Mouse (Mus musculus) E14TG2a.4 (cell line): Measurements from ENCODE around the gene Pramef12.
"Not testable (repeated sequence)": the region's sequence is repeated elsewhere in the genome, so short reads cannot be mapped to it uniquely, and the experiment has no call there.

Experiments
- H3K27me3 ChIP-seq: 2 replicates; pipeline ENCODE4 v1.6.1; 2014; ENCODE audit warnings: low read length, control low read depth; ENCODE audit not compliant: insufficient read depth
- H3K36me3 ChIP-seq: 2 replicates; pipeline ENCODE4 v1.6.1; 2014; ENCODE audit warnings: low read length, control low read depth; ENCODE audit not compliant: insufficient read depth
- H3K4me1 ChIP-seq: replicated peaks from 2 replicates; pipeline ENCODE4 v1.6.1; 2014; ENCODE audit warnings: low read depth, low read length, control low read depth
- H3K4me3 ChIP-seq: replicated peaks from 2 replicates; pipeline ENCODE4 v1.5.1; 2014; ENCODE audit warnings: mild to moderate bottlenecking, low read length
- H3K9me3 ChIP-seq: 2 replicates; pipeline ENCODE4 v1.6.1; 2014; ENCODE audit warnings: low read length, control low read depth
- CTCF ChIP-seq: conservative IDR thresholded peaks from 2 replicates; pipeline ENCODE4 v1.5.1; 2014; ENCODE audit warnings: low read length
- NANOG ChIP-seq: IDR thresholded peaks from 2 replicates; pipeline ENCODE4 v1.6.1; 2014; ENCODE audit warnings: borderline replicate concordance, low read length, mixed read lengths
- POU5F1 ChIP-seq: IDR thresholded peaks from 2 replicates; pipeline ENCODE4 v1.6.1; 2014; ENCODE audit warnings: low read length, borderline replicate concordance

The Pramef12 gene

DNA sequence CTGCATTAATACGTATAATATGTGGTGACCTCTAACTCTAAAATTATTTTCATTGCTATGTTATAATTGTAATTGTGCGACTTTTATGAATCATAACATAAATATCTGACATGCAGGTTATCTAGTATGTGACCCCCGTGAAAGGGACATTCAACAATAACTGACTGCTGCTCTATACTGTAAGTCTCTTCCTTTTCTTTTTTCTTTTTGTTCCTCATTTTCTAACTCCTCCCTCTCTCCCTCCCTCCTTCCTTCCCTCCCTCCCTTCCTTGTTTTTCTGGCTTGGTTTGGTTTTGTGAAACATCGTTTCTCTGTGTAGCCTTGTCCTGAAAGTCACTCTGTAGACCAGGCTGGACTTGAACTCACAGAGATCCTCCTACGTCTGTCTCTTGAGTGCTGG lies 16.3 kb upstream of the Pramef12 start:
- Histone ChIP-seq H3K27me3 (no peaks in the 10 kb centered on the region), H3K36me3 (no peaks in the 10 kb centered on the region), H3K9me3 (no peaks in the 10 kb centered on the region), H3K4me3 (no peak overlapping the region), H3K4me1 (no peaks in the 10 kb centered on the region)
- TF ChIP-seq NANOG: no peak
- no peak for TF ChIP-seq CTCF
- TF ChIP-seq POU5F1: no peak

DNA sequence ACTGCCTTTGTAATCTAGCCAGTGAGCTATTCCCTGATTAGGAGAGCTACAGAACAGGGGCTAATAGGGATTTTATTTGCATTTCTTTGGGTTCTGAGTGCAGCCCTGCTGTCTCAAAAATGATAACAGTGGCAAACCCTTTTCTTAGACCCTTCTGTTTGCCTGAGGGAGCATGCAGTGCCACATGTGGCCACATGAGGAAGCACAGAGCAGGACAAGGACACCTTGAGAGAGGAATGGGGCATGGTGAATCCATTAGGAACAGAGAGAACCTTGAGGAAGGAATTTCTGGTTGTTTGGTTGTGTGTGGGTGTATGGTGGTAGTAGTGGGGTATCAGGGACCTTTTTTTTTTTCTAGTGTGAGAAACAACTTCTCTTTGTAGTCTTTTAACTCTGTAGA lies 12.4 kb upstream of the Pramef12 start:
- no peaks in the 10 kb centered on the region for H3K9me3 ChIP-seq
- no peaks in the 10 kb centered on the region for H3K27me3 ChIP-seq
- no peaks in the 10 kb centered on the region for H3K36me3 ChIP-seq
- no peaks in the 10 kb centered on the region for H3K4me1 ChIP-seq
- TF ChIP-seq POU5F1 (no peak), NANOG (no peak), CTCF (peak; percentile 96)
- no peak overlapping the region for H3K4me3 ChIP-seq

DNA sequence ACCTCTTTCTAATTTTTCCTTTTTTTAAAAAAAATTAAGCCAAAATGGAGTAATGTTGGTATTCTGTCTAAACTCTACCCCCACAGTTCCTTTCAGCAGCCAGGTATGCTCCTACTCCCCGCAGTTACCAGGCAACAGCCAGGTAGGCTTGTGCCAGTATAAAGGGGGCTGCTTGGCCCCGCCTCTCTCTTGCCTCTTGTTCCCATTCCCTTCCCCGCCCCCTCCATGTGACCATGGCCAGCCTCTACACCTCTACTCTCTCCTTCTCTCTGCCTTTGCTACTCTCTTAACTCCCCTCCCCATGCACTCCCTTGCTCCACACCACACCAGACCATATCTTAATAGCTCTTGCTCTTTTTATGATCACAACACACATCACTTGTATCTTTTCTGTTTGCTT lies 2.0 kb downstream of the Pramef12 start:
- H3K4me1 ChIP-seq: peaks cover 72% of the 10 kb centered on the region
- H3K36me3 ChIP-seq: no peaks in the 10 kb centered on the region
- H3K27me3 ChIP-seq: no peaks in the 10 kb centered on the region
- TF ChIP-seq CTCF (no peak), POU5F1 (no peak), NANOG (no peak)
- peak overlapping the region; percentile 10; the same call in 1 of the 2 replicates for H3K4me3 ChIP-seq
- no peaks in the 10 kb centered on the region for H3K9me3 ChIP-seq

DNA sequence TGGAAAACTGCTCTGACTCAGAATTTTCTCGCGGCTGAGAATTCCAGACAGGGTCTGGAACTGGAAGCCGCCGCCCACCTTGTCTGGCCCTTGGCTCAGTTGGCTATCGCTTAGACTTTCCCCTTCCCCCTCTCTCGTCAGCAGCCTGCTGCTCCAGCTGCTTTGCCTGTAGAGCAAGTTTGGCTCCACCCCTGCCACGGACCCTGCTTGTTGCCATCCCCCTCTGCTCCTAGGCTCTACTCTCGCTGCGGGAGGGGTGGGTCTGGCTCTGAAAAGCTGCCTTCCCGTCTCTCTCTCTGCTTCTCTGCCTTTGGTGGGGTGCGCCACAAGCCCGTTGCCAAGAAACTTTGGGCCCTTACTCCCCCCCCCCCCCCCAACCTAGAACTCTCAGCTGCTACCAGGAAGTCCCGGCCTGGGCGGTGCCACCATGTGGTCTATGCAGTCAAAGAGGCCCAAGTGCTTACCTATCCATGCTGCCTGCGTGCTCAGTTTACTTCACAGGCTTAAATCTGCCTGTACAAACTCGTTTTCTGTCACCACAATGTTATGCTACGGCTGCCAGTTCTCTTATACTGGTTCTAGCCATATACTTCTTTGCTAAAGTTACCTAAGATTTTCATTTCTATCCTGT lies 3.7 kb downstream of the Pramef12 start:
- no peak for TF ChIP-seq CTCF
- no peak for TF ChIP-seq NANOG
- no peak for TF ChIP-seq POU5F1
- peaks cover 78% of the 10 kb centered on the region for H3K4me1 ChIP-seq
- peak overlapping the region; percentile 75 for H3K4me3 ChIP-seq
- no peaks in the 10 kb centered on the region for H3K27me3 ChIP-seq
- H3K9me3 ChIP-seq: no peaks in the 10 kb centered on the region
- H3K36me3 ChIP-seq: no peaks in the 10 kb centered on the region

DNA sequence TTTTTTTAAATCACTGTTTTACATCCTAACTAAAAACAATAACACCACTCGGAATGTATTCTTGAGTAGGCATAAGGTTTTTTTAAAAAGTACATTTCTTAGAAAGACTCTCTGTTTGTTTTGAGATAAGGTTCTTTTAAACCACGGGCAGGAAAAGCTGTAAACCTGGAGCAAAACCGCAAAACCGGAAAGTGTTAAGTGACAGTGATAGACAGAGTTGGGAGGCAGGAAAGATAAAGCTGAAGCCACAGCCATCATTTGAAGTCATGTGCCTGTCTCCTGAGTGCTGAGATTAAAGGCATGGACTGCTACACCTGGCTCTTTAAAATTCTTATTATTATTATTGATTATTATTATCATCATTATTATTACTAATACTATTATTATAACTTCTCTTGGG lies 5.6 kb downstream of the Pramef12 start:
- Histone ChIP-seq H3K27me3 (no peaks in the 10 kb centered on the region), H3K4me1 (peaks cover 66% of the 10 kb centered on the region), H3K4me3 (peak overlapping the region; percentile 56; the same call in 1 of the 2 replicates), H3K9me3 (no peaks in the 10 kb centered on the region), H3K36me3 (no peaks in the 10 kb centered on the region)
- TF ChIP-seq CTCF (no peak), NANOG (no peak), POU5F1 (no peak)

DNA sequence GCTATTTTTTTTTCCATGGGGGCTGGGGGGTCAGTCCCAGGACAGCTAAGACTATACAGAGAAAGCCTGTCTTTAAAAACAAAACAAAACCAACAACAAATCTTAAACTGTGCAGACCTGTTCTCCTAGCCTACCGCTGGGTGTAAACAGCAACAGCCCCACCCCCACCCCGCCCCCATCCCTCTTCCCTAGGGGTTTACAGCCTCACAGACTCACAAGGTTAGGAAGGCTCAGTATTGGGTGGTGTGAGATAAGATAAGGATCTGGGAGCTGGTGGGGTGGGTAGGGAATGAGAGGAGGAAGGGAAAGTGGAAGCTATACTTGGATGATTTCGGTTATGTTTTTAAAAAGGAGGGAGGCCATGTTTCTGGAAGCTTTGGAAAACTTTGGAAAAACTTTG lies 11.9 kb downstream of the Pramef12 start:
- Histone ChIP-seq H3K9me3 (no peaks in the 10 kb centered on the region), H3K4me1 (peaks cover 44% of the 10 kb centered on the region), H3K36me3 (peaks cover 42% of the 10 kb centered on the region), H3K27me3 (no peaks in the 10 kb centered on the region), H3K4me3 (no peak overlapping the region)
- TF ChIP-seq NANOG: no peak
- no peak for TF ChIP-seq CTCF
- no peak for TF ChIP-seq POU5F1

DNA sequence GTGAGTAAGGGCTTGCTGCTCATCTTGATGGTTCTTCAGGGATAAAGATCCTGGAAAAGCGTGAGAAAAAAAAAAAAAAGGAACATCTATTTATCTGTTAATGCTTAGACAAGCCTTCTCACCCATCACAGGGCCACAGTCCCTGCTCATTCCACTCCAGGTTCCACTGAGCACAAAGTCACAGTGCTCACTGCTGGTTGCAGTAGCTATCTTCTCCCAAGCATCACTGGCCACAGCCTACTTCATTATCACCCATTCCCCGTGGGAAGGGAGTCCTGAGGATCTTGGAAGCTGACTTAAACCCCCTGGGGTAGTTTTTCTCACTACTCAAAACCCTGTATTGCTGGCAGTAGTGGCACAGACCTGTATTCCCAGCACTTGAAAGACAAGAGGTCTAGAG lies 30.4 kb downstream of the Pramef12 start, which contains the start of gene Pramef20:
Gene Pramef20 (minus strand): TSS at position 23 of the 400 bp plus-strand sequence.
- Histone ChIP-seq H3K4me1 (no peaks in the 10 kb centered on the region), H3K4me3 (no peak within 1 kb of the TSS), H3K9me3 (no peaks in the 10 kb centered on the region), H3K27me3 (no peaks in the 10 kb centered on the region), H3K36me3 (no peaks in the 10 kb centered on the region)
- TF ChIP-seq POU5F1: no peak
- TF ChIP-seq NANOG: no peak
- no peak for TF ChIP-seq CTCF

DNA sequence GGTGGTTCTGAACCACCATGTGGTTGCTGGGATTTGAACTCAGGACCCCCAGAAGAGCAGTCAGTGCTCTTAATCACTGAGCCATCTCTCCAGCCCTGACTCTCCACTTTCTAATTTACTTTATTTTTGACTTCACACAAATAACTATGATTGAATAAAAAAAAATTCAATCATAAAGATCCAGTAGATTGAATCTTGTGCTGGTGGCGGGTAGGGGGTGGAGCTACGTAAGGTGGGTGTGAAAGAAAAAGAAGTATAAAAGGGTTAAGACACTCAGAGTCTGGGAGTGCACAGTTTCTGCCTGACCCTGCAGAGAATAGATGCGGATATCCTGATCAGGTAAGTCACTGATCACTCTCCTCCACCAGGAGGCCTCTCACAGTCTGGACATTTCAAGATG lies 50.6 kb downstream of the Pramef12 start, which contains the start of gene Gm13119:
Gene Gm13119 (plus strand): TSS at position 301 of the 400 bp plus-strand sequence.
- not testable (repeated sequence) for H3K36me3 ChIP-seq, H3K4me1 ChIP-seq, H3K27me3 ChIP-seq, H3K4me3 ChIP-seq
- peaks cover 17% of the 10 kb centered on the region for H3K9me3 ChIP-seq
